ENCODE assay signal across 9 mouse cellular contexts in the genomic region with DNA sequence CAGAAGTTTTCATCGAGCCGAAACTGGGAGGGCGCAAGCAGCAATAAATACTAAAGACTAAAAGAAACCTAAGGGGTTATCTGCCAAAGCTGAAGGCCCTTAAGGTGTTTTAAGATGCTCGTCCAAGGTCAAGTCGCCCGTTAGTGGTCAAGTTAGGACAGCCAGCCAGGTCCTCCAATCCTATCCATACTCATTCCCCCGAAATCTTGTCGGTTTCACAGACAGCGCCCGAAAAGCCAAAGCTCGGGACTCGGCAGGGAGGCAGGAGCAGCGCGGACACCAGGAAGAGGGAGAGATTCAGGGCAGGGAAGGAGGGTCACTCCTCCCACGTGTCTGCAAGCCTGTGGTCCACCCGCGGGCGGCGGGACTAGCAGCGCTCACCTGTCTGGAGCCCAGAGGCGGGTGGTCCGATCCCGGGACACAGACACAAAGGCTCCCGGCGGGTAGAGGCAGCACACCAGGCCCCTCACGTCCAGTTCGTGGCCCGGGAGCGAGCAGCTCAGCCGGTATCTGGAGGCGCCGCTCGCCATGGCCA. TPM values are rescaled to one million over a fixed set of nuclear protein-coding genes. Genes with fewer than 3 reads are reported as not detected.
A peak's percentile ranks its signal among the peaks of the same experiment; 100 is the strongest.
DNase-seq lines count a peak whose midpoint lies in the region; ATAC-seq lines count a peak whose summit lies in the region.
"Had no signal": no experiment of that assay in that cellular context is flagged by ENCODE, and none has a peak within 500 bp of the region (broad histone marks: within the 10 kb centered on the region; RNA-seq: fewer than 3 reads in every experiment).

No protein-coding gene starts in this region.

- H3K9ac ChIP-seq in midbrain, embryonic 16.5 days (ENCODE audit: low read depth, low read length), result peak overlapping the region; percentile 89

- peaks cover 12% of the 10 kb centered on the region; the same call in 1 of the 2 replicates for H3K4me1 ChIP-seq in limb, embryonic 10.5 days
- H3K4me1 ChIP-seq in midbrain, embryonic 16.5 days (ENCODE audit: control insufficient read depth, insufficient read depth, low read length), result peaks cover 20% of the 10 kb centered on the region

- under 1% methylated on average over 33 of the region's 33 CpGs for WGBS in limb, embryonic 10.5 days
- WGBS in midbrain, embryonic 16.5 days, result under 1% methylated on average over 33 of the region's 33 CpGs

- ATAC-seq in midbrain, embryonic 16.5 days, result no peak

- no peaks in the 10 kb centered on the region for H3K36me3 ChIP-seq in limb, embryonic 10.5 days
- H3K36me3 ChIP-seq in midbrain, embryonic 16.5 days (ENCODE audit: control insufficient read depth, insufficient read depth, low read length), result no peaks in the 10 kb centered on the region

- H3K9me3 ChIP-seq in limb, embryonic 10.5 days (replicated peaks), result no peaks in the 10 kb centered on the region
- no peaks in the 10 kb centered on the region for H3K9me3 ChIP-seq in midbrain, embryonic 16.5 days (replicated peaks; ENCODE audit: control insufficient read depth, low read length, poor library complexity, severe bottlenecking)

- peak overlapping the region; percentile 96 for H3K27ac ChIP-seq in limb, embryonic 10.5 days
- peak overlapping the region; percentile 94 for H3K27ac ChIP-seq in midbrain, embryonic 16.5 days (ENCODE audit: low read length)

- no peaks in the 10 kb centered on the region for H3K27me3 ChIP-seq in limb, embryonic 10.5 days (ENCODE audit: low read depth, poor library complexity, severe bottlenecking)
- H3K27me3 ChIP-seq in midbrain, embryonic 16.5 days (ENCODE audit: control insufficient read depth, insufficient read depth, low read depth, low read length), result no peaks in the 10 kb centered on the region

- peak; percentile 70 for DNase-seq in adrenal gland, postnatal 14 days
- DNase-seq in adrenal gland, adult (ENCODE audit: inconsistent age in 2 of 2, low spot score in 1 of 2), result no peak
- DNase-seq in urinary bladder, postnatal 10 days (ENCODE audit: low spot score), result peak; percentile 10
- DNase-seq in urinary bladder, adult 18-20 months (ENCODE audit: low spot score in 2 of 2), result no peak
- no peak for DNase-seq in limb, embryonic 10.5 days (ENCODE audit: low spot score)
- no peak for DNase-seq in spleen, postnatal 36 days (ENCODE audit: low spot score in 2 of 2)
- no peak for DNase-seq in cerebellum, adult 11 months

- H3K4me3 ChIP-seq in limb, embryonic 10.5 days, result peak overlapping the region; percentile 97
- H3K4me3 ChIP-seq in midbrain, embryonic 16.5 days (ENCODE audit: low read depth, low read length), result peak overlapping the region; percentile 94

- peak overlapping the region; percentile 74 for H3K4me2 ChIP-seq in midbrain, embryonic 16.5 days (ENCODE audit: low read length)

RNA-seq across cellular contexts. Expression of a gene that starts 0.5 kb away (rescaled TPM):
- total RNA-seq in adrenal gland, postnatal 14 days (2021), result 59.5 and 66.7 TPM in 2 replicates
- 99.7 and 104 TPM in 2 replicates for polyA plus RNA-seq in limb, embryonic 10.5 days (2016; fragmentation: Nextera tagmentation; extraction: Ambion mirVana)
- 68.5 and 77.3 TPM in 2 replicates for polyA plus RNA-seq in midbrain, embryonic 16.5 days (2015; fragmentation: Nextera tagmentation; extraction: Ambion mirVana)

RNA-seq across cellular contexts. Expression of a gene that starts 11.7 kb away (rescaled TPM):
- total RNA-seq in adrenal gland, postnatal 14 days (2021), result 15.9 and 18.6 TPM in 2 replicates
- polyA plus RNA-seq in limb, embryonic 10.5 days (2016; fragmentation: Nextera tagmentation; extraction: Ambion mirVana), result 38.8 and 44.9 TPM in 2 replicates
- 23.2 and 26.5 TPM in 2 replicates for polyA plus RNA-seq in midbrain, embryonic 16.5 days (2015; fragmentation: Nextera tagmentation; extraction: Ambion mirVana)

RNA-seq across cellular contexts. Expression of a gene that starts 46.0 kb away (rescaled TPM):
- total RNA-seq in adrenal gland, postnatal 14 days (2021), result 10.0 TPM in 2 replicates
- polyA plus RNA-seq in limb, embryonic 10.5 days (2016; fragmentation: Nextera tagmentation; extraction: Ambion mirVana), result 25.3 and 26.0 TPM in 2 replicates
- polyA plus RNA-seq in midbrain, embryonic 16.5 days (2015; fragmentation: Nextera tagmentation; extraction: Ambion mirVana), result 15.6 and 18.1 TPM in 2 replicates

RNA-seq across cellular contexts. Expression of a gene that starts 46.2 kb away (rescaled TPM):
- total RNA-seq in adrenal gland, postnatal 14 days (2021), result not detected in 2 replicates
- polyA plus RNA-seq in limb, embryonic 10.5 days (2016; fragmentation: Nextera tagmentation; extraction: Ambion mirVana), result not detected in 2 replicates
- polyA plus RNA-seq in midbrain, embryonic 16.5 days (2015; fragmentation: Nextera tagmentation; extraction: Ambion mirVana), result 0.45 TPM in 1 of 2 replicates, not detected in the other
- total RNA-seq: layer of hippocampus, adult 18-20 months had no signal

RNA-seq across cellular contexts. Expression of a gene that starts 47.4 kb away (rescaled TPM):
- not detected in 2 replicates for total RNA-seq in adrenal gland, postnatal 14 days (2021)
- polyA plus RNA-seq in limb, embryonic 10.5 days (2016; fragmentation: Nextera tagmentation; extraction: Ambion mirVana), result 1.0 and 1.1 TPM in 2 replicates
- 0.31 and 0.34 TPM in 2 replicates for polyA plus RNA-seq in midbrain, embryonic 16.5 days (2015; fragmentation: Nextera tagmentation; extraction: Ambion mirVana)
- total RNA-seq: layer of hippocampus, adult 18-20 months had no signal

Comparison
In these comparisons a context has a peak if more than half of its experiments do, and no peak if none do; other contexts are left out.
1. DNase-seq: peak in adrenal gland, postnatal 14 days (single experiment) and urinary bladder, postnatal 10 days (single experiment); none in adrenal gland, adult (0 of 2), urinary bladder, adult 18-20 months (0 of 2), limb, embryonic 10.5 days (single experiment), spleen, postnatal 36 days (0 of 2) and cerebellum, adult 11 months (single experiment).